Mouse (Mus musculus) c-Kit-negative CD71-positive TER-119-positive erythroid progenitor cells, embryonic 14.5 days (primary cell): Measurements from ENCODE around the gene Gpc5.

ENCODE experiments used
- DNase-seq: peaks from one replicate; pipeline ENCODE4 v3.0.0-alpha.2; 2013; ENCODE audit warnings: low read depth, low spot score

Gpc5 gene

DNA sequence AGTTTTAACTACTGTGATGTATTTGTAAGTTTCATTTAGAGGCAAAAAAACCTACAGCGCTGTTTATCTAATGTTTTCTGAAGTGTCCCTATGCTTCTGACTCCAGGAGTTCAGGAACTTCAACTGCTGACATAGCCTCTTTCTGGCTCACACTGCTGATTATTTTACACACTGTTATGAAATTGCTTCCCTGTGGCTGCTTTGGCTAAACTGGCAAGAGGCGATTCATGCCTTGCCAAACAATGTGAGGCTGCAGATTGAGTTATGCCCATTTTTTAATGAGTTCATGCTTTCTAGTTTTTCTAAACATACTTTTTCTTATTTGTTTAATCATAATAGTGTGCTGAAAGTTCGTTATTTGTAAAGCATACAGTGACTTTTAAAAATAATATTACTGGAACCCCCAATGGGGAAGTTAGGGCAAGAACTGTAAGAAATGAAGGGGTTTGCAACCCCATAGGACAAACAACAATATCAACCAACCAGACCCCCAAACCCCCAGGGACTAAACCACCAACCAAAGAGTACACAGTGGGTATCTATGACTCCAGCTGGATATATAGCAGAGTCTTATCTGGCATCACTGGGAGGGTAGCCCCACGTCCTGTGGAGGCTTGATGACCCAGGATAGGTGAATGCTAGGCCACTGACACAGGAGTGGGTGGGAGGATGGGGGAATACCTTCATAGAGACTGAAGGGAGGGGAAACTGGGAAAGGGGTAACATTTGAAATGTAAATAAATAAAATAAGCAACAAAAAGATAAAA, 454.7 kb downstream of the Gpc5 start:
- DNase-seq: no peak

DNA sequence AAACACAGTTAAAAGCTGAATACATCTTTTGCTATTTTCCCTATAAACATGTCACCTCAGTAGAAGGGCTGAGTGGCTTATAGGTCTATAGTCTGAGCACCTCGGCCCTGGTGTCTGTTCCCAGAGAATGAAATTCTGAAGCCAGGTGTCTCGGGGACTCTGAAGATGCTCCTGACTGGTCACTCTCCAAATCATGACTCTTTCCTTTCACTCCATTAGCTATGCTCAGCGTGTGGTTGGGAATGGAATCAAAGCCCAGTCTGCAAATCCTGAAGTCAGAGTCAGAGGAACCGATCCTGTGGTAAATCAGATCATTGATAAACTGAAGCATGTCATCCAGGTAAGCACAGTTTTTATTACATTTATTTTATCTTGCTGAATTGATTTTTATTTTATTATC, 460.0 kb downstream of the Gpc5 start:
- no peak for DNase-seq

DNA sequence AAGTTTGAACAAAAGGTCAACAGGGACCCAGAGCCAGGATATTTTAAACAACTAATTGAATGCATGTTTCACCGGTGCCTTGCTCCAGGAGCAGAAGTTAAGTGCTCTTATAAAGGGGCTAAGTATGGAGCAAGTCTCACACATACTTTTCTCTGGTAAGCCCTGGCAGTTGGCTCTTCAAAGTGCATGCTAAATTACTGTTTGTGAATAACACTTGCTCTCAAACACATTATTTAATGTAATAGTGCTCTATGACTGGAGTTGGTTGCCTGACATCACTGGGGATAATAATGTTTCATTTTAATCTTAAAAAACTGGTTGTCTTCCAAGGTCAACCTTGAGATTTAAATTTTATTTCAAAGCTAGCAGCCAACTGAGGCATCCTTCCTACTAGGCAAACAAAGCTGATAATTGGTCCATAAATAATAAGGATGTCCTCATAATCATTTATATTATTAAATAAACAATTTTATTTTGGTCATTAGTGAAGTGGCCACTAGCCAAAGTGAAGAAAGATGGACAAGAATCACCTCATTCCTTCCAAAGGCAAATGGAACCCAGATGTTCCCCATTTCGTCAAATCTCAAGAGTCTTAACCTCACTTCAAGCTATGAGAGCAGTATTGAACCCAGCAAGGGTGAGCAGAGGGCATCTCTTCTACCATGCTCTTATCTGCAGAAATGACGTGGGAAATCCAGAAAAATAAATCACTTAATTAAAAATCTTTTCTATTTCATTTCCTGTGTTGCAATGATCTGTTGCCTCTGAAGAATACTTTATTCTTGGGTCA, 488.6 kb downstream of the Gpc5 start:
- no peak for DNase-seq

DNA sequence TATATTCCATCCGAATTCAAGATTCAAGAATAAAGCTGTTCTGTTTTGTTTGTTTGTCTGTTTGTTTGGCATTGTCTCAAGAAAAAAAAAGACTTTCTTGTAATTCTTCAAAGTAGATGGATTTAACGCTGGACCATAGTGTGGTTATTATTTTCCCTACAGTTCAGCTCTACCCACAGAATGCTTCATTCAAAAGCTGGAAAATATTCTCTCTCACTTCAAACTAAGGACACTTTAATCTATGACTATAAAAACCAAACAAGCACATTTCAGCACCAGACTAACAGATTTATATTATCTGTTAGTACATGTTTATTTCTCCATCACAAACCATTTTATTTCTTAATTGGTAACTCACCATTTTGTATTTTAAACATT, 489.2 kb downstream of the Gpc5 start:
- DNase-seq: no peak

DNA sequence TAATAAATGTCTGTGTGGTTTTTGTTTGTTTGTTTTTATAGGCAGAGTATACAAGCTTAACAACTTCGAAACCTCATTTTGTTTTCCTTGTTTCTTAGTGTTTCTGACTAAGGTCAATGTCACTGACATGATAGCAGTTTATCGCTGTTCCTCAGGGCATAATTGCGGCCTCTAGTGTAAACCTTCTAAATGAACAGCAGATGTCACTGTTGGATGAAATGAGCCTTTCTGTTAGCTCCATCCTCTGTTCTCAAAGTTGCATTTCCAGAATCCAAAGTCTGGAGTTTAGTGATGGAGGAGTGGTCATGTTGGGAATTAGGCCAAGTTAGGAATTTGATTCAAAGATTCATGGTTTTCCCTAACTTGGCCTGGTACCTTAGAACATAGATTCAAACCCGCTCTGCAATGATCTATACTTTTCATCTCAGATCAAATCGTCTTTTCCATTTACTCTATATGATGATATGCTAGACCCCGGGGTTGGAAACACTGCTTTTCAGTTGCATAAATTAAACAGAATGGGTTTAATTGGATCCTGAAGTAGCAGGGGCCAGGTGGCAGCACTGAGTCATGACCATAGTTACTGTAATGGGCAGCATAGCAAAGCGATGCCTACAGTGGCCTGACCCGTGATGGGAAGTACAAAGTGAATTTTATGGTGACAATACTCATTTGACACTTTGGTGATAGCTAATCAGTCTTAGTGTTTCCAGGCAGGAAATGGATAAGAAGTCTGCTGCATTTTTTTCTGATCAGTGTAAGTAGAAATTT, 508.4 kb downstream of the Gpc5 start:
- no peak for DNase-seq

DNA sequence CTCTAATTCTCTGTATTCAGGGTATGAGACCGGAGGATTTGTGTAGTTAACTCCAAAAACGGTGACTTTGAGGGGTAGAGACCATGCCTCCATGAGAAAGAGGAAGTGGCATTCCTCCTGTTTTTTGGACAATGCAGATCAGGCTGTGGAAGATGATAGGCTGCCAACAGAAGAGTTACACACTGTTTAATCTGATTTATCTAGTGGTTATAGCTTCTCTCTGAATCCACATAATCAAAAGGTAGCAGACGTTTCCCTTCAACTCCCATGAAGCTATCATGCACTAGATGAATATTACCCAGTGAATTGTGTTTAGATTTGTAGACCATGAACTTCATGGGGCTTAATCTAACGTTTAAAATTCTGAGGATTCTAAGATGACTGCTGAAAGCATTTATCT, 522.1 kb downstream of the Gpc5 start:
- DNase-seq: no peak

DNA sequence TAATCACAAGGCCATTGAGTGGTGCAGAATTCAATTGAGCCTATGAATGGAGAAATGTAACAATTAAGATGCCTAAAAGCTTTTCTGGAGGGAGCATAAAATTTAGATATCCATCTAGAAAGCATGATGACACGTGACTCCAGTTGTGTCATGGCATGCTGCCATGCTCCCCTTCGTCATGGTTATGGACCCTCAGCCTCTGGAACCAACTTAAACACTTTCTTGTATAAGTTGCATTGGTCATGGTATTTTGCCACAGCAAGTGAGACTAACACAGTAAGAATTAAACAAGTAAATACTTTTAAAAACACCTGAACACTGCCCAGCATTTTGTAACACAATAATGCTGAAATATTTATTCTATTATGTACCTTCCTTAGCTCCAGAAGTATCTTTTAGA, 524.3 kb downstream of the Gpc5 start:
- DNase-seq: no peak

DNA sequence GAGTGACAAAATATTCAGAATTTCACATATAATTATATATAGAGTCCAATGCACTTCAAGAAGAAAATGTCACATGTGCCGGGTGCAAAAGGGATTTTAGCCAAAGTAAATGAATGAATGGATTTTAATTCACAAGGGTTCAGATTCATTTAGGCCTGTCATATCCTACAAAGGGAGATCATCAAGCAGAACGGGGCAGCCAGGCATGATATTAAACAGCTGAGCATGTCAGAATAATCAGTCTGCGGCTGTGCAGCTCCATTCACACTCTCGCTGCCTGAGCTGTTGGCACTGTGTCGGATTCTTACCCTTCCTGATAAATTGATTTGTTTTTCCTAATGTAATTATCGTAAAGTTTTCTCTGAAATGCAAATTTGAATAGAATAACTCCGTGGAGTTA, 524.8 kb downstream of the Gpc5 start:
- DNase-seq: no peak

DNA sequence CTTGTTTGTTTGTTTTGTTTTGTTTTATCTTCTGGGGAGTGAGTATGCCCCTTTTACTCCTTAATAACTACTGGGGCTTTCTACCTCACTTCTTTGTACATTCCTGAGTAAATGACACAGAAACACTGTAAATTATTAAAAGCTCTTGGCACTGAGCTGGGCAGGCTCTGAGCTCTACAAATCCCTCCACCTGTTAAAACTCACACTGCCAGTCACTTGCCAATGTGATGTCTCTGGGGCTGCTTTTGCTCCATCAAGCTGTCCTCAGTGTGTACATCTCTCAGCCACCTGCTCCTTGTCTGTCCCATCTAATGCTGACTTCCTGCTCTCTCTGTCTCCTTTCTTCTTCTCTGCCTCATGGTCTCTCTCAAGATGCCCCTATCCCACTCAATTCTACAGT, 528.5 kb downstream of the Gpc5 start:
- no peak for DNase-seq

DNA sequence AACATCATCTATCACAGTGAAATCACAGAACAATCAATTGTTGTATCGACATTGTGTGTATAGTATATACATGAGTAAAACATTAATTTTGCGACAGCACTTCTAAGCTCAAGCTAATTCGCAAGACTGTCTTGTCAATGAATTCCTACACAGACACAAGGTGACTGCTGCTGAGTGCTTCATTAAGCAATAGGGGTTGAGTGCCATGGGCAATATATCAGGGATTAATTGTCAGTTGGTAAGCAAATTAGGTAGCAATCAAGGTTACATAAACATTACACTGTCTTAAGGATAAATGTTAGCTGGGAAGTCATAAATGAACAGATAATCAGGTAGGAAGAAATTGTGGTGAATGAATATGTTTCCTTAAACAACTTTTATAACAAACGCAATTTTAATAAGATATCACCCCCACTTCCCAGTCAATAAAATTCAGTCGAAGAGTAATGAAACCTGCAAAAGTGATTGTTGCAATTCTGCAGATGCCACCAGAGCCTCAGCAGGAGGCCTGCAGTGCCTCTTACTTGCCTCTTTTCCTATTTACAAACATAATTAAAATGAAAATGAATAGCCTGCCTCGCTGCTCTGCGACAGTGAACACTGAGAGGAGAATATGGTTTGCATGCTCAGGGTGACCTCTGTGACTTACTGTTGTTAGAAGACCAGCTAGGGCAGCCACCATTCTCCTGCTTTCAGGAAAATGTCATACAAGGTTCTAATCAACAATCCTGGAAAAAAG, 539.3 kb downstream of the Gpc5 start:
- no peak for DNase-seq

DNA sequence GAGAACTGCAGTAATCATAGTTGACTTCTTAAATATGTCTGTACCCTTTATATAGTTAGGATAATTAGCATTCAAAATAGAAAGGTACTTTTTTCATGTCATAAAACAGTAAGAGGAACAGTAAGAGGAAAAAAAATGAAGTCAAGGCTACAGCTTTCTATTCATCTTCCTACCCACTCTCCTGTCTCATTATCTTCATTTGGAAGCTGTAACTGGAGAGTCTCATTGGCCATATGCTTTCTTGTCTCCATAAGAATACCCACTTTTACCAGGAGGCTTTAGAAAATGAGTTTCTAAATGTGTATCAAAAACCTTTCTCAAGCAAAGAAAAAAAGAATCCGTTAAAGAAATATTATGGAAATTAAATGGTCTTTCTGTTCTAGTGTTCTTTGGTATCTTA, 541.3 kb downstream of the Gpc5 start:
- no peak for DNase-seq

DNA sequence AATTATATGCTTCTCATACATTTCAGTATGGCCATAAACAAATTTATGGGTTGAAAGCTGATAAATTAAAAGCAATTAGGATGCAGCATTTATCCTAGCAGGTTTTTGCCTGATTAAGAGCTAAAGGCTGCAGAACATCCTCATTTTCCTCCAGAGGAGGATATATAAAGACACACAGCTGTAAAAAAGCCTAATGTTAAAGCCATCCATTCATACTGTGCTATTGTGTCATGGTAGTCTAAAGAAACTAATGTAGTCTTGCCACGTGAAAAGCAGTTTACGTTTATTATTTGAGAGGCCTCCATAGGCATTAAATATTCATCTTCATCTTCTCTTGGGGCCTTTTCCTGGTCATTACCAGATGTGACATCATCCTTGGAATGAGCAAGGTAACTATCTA, 587.9 kb downstream of the Gpc5 start:
- no peak for DNase-seq

DNA sequence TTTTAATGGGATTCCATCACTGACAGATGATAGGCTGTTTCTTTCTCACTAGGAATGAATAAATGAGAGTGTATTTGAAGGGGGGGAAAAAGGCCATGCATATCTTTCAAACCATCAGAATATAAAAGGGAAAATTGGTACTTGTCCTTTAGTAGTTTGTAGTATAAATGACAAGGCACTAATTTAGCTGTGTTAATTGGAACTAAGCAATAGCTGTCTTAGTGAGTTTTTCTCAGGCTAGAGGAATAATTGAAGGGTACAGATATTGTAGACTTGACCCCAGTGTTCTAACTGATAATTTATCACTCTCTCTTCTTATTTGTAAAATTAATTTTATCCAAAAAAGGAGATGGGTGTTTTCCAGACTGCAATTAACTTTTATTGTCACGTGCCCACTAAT, 654.0 kb downstream of the Gpc5 start:
- DNase-seq: no peak

DNA sequence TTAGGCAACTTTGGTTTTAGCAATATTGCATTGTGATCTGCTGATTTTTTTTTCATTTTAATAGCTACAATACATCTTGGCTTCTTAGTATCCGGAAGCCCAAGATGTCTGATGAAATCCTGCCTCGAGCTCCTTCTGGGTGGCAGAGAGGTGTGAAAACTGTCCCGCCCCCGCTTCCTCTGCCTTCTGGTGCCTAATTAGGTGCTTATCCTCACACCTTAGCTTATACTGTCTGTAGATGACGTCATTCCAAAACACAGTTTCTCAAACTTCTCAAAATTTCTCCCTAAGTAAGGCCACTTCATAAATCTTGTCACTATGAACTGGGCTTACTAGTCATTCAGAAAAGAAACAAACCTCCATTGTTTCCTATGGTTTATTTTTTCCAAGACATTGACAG, 668.2 kb downstream of the Gpc5 start:
- DNase-seq: no peak

DNA sequence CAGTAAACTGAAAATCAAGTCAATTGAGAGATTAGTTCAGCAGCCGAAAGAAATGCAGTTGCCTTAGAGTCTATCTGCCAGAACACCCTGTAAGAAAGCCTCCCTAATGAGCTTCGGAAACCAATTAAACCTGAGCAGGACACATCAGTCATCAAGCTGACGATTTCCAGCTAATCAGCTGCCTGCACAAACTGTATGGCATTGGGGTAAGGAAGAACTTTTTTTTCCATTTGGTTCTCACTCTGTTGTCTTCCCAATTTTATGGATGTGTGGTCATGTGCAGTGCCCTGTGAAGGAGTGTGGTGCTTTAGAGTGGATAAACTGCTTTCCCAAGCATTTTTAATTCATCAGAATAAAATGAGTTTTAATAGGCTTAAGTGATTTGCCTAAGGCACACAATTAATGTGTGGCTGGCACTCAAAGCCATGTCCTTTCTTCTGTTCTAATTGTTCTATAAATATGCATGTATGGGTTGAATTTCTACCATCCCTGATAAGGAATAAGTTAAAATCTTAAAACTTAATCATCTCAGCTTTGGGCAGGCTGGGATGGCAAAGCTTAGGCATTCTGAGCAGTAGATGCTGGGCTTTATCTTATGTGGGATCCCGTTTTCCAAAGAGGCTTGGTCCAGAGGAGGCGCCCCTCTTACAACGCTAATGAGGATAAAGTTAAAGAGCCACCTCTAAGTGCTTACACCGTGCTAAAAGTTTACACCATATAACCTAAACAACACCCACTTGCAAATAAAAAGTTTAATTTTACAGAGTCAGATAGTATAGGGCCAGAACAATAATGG, 687.6 kb downstream of the Gpc5 start:
- no peak for DNase-seq

DNA sequence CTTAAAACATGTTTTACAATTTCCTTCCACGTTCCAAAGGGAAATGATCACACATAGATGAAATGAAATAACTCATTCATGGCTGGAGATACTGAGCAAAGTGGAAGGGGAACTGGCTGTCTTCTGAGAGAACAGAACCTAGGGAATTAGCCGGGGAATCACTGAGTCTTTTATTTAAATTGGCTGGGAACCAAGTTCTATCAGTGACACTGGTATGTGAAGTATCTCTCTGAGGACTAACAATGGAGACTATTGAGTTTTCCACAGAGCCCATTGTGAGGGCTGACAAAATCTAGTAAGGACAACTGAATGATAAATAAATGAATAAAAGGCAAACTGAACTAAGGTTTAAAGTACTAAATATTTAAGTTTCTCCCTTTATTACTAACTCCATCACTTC, 712.7 kb downstream of the Gpc5 start:
- no peak for DNase-seq

DNA sequence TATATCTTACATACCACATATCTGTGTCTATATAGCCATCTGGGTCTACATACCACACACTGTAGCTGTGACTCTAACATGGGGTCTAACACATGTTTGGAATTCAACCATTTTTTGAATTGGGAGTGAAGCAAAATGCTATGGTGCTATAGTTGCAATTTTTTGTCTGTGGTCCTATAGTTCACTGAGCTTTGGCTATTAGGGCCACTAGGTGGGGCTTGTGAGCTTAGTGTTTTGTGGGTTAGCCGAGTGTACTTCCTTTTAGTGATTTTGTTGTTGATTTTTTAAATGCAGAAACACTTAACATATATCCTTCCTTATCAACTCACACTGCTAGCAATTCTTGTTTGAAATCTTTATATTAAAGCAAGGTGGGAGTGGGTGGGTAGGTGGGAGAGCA, 727.0 kb downstream of the Gpc5 start:
- DNase-seq: no peak

DNA sequence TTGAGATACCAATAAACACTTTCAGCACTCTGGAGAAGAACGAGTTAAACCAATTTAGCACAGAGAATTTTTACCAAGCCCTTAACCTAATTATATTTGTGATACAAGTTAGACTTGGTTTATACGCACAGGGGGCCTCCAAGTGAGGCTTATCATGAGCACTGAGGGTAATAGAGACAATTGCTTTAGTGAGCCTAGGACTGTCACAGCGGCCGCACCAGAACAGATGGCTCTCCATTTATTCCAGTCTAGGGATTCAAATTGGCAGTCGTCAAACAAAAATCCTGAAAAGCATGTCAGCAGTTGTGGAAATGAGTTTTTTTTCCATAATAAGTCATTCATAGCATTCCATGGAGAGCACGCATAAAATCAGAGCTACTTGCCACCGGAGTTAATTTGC, 729.6 kb downstream of the Gpc5 start:
- no peak for DNase-seq

DNA sequence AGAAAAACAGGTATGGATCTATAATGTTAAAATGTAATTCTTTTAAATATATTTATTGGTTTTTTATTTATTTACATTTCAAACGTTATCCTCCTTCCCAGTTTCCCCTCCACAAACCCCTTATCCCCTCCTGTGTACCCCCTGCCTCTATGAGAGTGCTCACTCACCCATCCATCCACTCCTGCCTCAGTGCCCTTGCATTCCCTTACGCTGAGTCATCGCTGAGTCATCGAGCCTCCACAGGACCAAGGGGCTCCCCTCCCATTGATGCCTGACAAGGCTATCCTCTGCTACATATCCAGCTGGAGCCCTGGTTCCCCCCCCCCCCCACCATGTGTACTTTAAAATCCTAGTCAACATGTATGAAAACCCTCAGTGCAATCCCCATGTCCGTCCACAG, 738.5 kb downstream of the Gpc5 start:
- no peak for DNase-seq

DNA sequence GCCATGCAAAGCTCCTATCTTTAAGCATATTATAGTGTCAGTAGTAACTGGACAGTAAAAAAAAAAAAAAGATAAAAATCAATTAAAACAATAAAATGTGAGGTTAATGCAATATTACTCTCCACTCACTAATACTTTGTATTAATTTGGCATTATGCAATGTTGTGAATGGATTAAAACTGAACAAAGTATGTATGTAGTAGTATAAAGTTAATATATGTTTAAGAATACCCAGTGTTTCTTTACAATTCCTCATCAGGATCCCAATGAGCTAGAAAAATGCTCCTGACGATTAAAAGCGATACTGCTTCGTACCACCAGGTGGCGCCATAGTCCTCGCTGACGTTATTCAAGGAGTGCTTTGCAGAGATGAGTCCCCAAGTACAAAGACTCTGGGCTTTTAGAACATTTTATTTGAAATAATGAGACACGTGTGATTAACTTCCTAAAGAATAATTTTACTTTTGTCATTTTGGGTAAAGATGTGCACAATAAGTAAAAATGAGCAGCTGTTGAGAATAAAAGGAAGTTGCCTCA, 739.3 kb downstream of the Gpc5 start:
- peak; percentile 12 for DNase-seq
